Mouse (Mus musculus) liver, embryonic 11.5 days (tissue): ENCODE data around the gene Wdr61. TPM values are rescaled to one million over a fixed set of nuclear protein-coding genes. Genes with fewer than 3 reads are reported as not detected.

Source experiments
- ATAC-seq: fragments of 200-750 bp; cut with Nextera tagmentation; replicated peaks from 2 replicates; pipeline ENCODE4 v1.8.0; 2017; ENCODE audit warnings: moderate number of reproducible peaks, mild to moderate bottlenecking, moderate TSS enrichment, moderate library complexity; ENCODE audit not compliant: low FRiP score
- DNase-seq: peaks from one replicate; pipeline ENCODE4 v3.0.0-alpha.2; 2017; ENCODE audit warnings: low spot score
- H3K27ac ChIP-seq: fragments of 300-500 bp; sonication (generic); 2 replicates; pipeline ENCODE4 v1.5.1; 2014; ENCODE audit warnings: mild to moderate bottlenecking, low read depth, low read length, control low read depth
- H3K27me3 ChIP-seq: fragments of 300-500 bp; sonication (generic); replicated peaks from 2 replicates; pipeline ENCODE4 v1.6.1; 2014; ENCODE audit warnings: low read length, mixed read lengths; ENCODE audit not compliant: control insufficient read depth, insufficient read depth
- H3K36me3 ChIP-seq: fragments of 300-500 bp; sonication (generic); 2 replicates; pipeline ENCODE4 v1.6.1; 2014; ENCODE audit warnings: mild to moderate bottlenecking, low read length, moderate library complexity, mixed read lengths; ENCODE audit not compliant: control insufficient read depth, insufficient read depth
- H3K4me1 ChIP-seq: fragments of 300-500 bp; sonication (generic); replicated peaks from 2 replicates; pipeline ENCODE4 v1.6.1; 2014; ENCODE audit warnings: low read length, mixed read lengths; ENCODE audit not compliant: control insufficient read depth, insufficient read depth
- H3K4me2 ChIP-seq: fragments of 300-500 bp; sonication (generic); 2 replicates; pipeline ENCODE4 v1.6.1; 2014; ENCODE audit warnings: mild to moderate bottlenecking, control low read depth, moderate library complexity
- H3K4me3 ChIP-seq: fragments of 300-500 bp; sonication (generic); 2 replicates; pipeline ENCODE4 v1.5.1; 2014; ENCODE audit warnings: low read depth, low read length, control low read depth
- H3K9ac ChIP-seq: fragments of 300-500 bp; sonication (generic); 2 replicates; pipeline ENCODE4 v1.6.1; 2014; ENCODE audit warnings: low read depth, low read length, control low read depth
- H3K9me3 ChIP-seq: fragments of 300-500 bp; sonication (generic); 2 replicates; pipeline ENCODE4 v1.6.1; 2016; ENCODE audit warnings: low read length, inconsistent platforms, mixed read lengths; ENCODE audit not compliant: control insufficient read depth
- WGBS: fragments of 180-500 bp; shearing (Covaris S2); extraction: QIAGEN DNeasy Blood & Tissue Kit; methylation state at CpG from one replicate; pipeline ENCODE4 v1.1.7; 2014; 5-methylcytosine and 5-hydroxymethylcytosine counted together
- microRNA-seq: library from miRNA; unstranded; fragments of <30 nt; microRNA quantifications from one replicate; pipeline ENCODE4, GENCODE M21; 2017; ENCODE audit warnings: borderline number of aligned reads
- polyA plus RNA-seq: library from polyadenylated mRNA; unstranded; fragments of >200 nt; fragmentation: Nextera tagmentation; extraction: Ambion mirVana; gene quantifications from 2 replicates; pipeline ENCODE4 v1.2.1, GENCODE M21; 2014

Gene Wdr61
- polyA plus RNA-seq, 1 experiment from 2014 or later: 198 TPM

- H3K36me3 ChIP-seq: no peaks in the 10 kb centered on the region
- H3K9me3 ChIP-seq: no peaks in the 10 kb centered on the region
- H3K4me3 ChIP-seq: peak overlapping the region; percentile 39
- H3K4me2 ChIP-seq: peak overlapping the region; percentile 76
- ATAC-seq (peak; percentile 80; the same call in 1 of the 2 replicates), DNase-seq (peak; percentile 78)
- 2% methylated on average over 14 of the region's 14 CpGs for WGBS
- H3K4me1 ChIP-seq: no peaks in the 10 kb centered on the region
- H3K27ac ChIP-seq: no peak overlapping the region
- peak overlapping the region; percentile 57; the same call in 1 of the 2 replicates for H3K9ac ChIP-seq
- peaks cover 5% of the 10 kb centered on the region for H3K27me3 ChIP-seq
Observed at GRCm38 (mm10) chr9:54676531-54676986, 57.8 kb downstream of the Wdr61 start.

DNA sequence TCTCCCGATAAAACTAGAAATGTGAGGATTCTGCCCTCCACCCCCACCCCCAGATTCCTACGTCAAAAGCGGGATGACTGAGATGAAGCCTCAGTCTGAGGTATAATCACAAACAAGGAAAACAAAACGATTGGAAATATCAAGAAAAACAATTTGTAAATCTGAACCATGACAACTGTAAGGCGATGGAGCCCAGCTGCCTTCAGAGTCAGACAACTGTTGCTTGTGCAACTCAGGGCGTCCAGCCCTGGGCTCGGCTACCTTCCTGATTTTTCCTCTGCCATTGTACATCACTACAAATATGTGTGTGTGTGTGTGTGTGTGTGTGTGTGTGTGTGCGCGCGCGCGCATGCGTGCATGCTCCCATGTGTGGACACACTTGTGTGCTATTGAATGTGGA, 60.4 kb downstream of the Wdr61 start:
- no peaks in the 10 kb centered on the region for H3K4me1 ChIP-seq
- H3K4me3 ChIP-seq: no peak overlapping the region
- H3K27ac ChIP-seq: no peak overlapping the region
- ATAC-seq (no peak), DNase-seq (no peak)
- H3K4me2 ChIP-seq: no peak overlapping the region
- H3K27me3 ChIP-seq: peaks cover 5% of the 10 kb centered on the region
- H3K9me3 ChIP-seq: no peaks in the 10 kb centered on the region
- 83% methylated on average over 13 of the region's 13 CpGs for WGBS
- H3K9ac ChIP-seq: no peak overlapping the region
- H3K36me3 ChIP-seq: no peaks in the 10 kb centered on the region

DNA sequence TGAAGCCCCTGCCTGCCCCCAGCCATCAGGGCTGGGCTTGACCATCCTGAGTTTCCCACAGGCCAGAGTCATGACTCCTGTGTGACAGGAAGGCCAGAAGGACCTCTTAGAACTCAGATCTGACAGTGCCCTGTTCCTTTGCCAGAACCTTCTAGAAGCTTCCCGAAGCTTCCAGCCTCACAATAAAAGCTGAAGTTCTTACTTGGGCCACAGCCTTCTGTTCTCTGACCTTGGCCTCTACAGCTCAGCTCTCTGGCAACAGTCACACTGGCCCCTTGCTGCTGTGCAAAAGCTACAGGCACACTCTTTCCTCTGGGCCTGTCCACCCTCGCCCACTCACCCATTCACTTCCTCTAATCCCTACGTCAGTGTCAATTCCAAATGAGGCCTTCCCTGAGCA, 62.4 kb downstream of the Wdr61 start:
- Histone ChIP-seq H3K27ac (no peak overlapping the region), H3K4me2 (no peak overlapping the region), H3K9me3 (no peaks in the 10 kb centered on the region), H3K9ac (no peak overlapping the region), H3K36me3 (no peaks in the 10 kb centered on the region), H3K27me3 (no peaks in the 10 kb centered on the region; the same call in 1 of the 2 replicates), H3K4me1 (no peaks in the 10 kb centered on the region), H3K4me3 (no peak overlapping the region)
- ATAC-seq (no peak), DNase-seq (no peak)
- WGBS: 71% methylated on average over 3 of the region's 3 CpGs

DNA sequence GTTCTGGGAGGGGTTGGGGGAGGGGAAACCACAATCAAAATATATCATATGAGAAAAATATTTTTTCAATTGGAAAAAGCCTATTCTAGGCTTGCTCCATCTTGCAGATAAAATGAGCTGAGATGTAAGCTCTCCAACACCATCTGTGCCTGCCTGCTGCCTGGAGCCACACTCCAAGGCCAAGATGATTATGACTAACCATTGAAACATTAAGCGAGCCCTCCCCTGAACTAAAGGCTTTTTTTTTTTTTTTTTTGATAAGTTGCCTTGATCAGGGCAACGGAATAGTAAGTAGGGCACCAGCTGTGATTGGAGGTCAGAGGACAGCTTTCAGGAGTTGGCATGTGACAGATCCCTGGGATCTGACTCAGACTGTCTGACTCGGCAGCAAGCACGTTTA, 65.9 kb downstream of the Wdr61 start:
- H3K9ac ChIP-seq: no peak overlapping the region
- no peak for ATAC-seq
- no peak overlapping the region for H3K4me3 ChIP-seq
- DNase-seq: no peak
- no peaks in the 10 kb centered on the region for H3K36me3 ChIP-seq
- no peaks in the 10 kb centered on the region for H3K27me3 ChIP-seq
- no peaks in the 10 kb centered on the region for H3K9me3 ChIP-seq
- no peaks in the 10 kb centered on the region for H3K4me1 ChIP-seq
- H3K27ac ChIP-seq: no peak overlapping the region
- WGBS: 77% methylated on average over 4 of the region's 4 CpGs
- no peak overlapping the region for H3K4me2 ChIP-seq

- Histone ChIP-seq H3K9ac (no peak overlapping the region), H3K36me3 (no peaks in the 10 kb centered on the region), H3K4me3 (no peak overlapping the region), H3K4me1 (no peaks in the 10 kb centered on the region), H3K27me3 (no peaks in the 10 kb centered on the region), H3K9me3 (no peaks in the 10 kb centered on the region), H3K4me2 (no peak overlapping the region), H3K27ac (no peak overlapping the region)
- no peak for ATAC-seq
- no peak for DNase-seq
- WGBS: 90% methylated on average over 3 of the region's 3 CpGs
Observed at GRCm38 (mm10) chr9:54666116-54666515, 68.2 kb downstream of the Wdr61 start.

Small RNA genes lying within 50 kb of the gene (microRNA-seq; reads per million reads assigned to microRNA genes)
- gene Mir5710: not detected

Other genes with a start within 250 kb of the Wdr61 start
- gene Dmxl2, start 232.9 kb downstream of the Wdr61 start, polyA plus RNA-seq: 2.5 and 2.6 TPM in 2 replicates
- not detected in 2 replicates for gene Sh2d7, start 195.5 kb downstream of the Wdr61 start, polyA plus RNA-seq
- 4.6 and 5.3 TPM in 2 replicates for gene Cib2, start 174.3 kb downstream of the Wdr61 start, polyA plus RNA-seq
- gene Idh3a, start 148.2 kb downstream of the Wdr61 start, polyA plus RNA-seq: 234 and 244 TPM in 2 replicates
- 0.11 and 0.18 TPM in 2 replicates for gene Acsbg1, start 72.6 kb downstream of the Wdr61 start, polyA plus RNA-seq
- 11.7 and 13.2 TPM in 2 replicates for gene Dnaja4, start 35.6 kb downstream of the Wdr61 start, polyA plus RNA-seq
- 37.0 and 40.0 TPM in 2 replicates for gene Crabp1, start 30.2 kb upstream of the Wdr61 start, polyA plus RNA-seq
- 31.3 TPM in 2 replicates for gene Ireb2, start 129.3 kb upstream of the Wdr61 start, polyA plus RNA-seq
- gene Hykk, start 182.8 kb upstream of the Wdr61 start, polyA plus RNA-seq: 1.9 and 2.3 TPM in 2 replicates
- gene Psma4, start 216.3 kb upstream of the Wdr61 start, polyA plus RNA-seq: 326 and 329 TPM in 2 replicates
- gene AY074887, start 216.5 kb upstream of the Wdr61 start, polyA plus RNA-seq: 0.91 and 1.3 TPM in 2 replicates
- 0.06 TPM in 1 of 2 replicates, not detected in the other for gene Chrna5, start 246.4 kb upstream of the Wdr61 start, polyA plus RNA-seq